Mouse (Mus musculus) erythroid progenitor cell, adult 5-6 weeks (primary cell): ENCODE data around the gene Ufd1. TPM values are rescaled to one million over a fixed set of nuclear protein-coding genes. Genes with fewer than 3 reads are reported as not detected.
A peak's percentile ranks its signal among the peaks of the same experiment; 100 is the strongest.

ENCODE experiments used
- ATAC-seq: replicated peaks from 2 replicates; pipeline ENCODE4 v1.8.0; 2016; ENCODE audit warnings: moderate number of reproducible peaks, mild to moderate bottlenecking, moderate TSS enrichment, inconsistent platforms; ENCODE audit not compliant: poor library complexity, low FRiP score, severe bottlenecking
- total RNA-seq, 2 experiments: library from RNA; stranded (forward) in 1 of 2; stranded (reverse) in 1 of 2; fragments of 150-400 nt in 1 of 2; fragments of 186-747, 209-891 nt in 1 of 2; gene quantifications; 2 replicates each; pipeline versions ENCODE4 v1.2.3 to v1.2.4; 2015 to 2017; ENCODE audit warnings: low replicate concordance in 2 of 2

Gene Ufd1
- total RNA-seq, 2 experiments from 2014 or later = 59.5 to 92.1 TPM

GRCm38 (mm10) chr16:18877386-18878090, 66.0 kb downstream of the Ufd1 start:
- peak; percentile 52 for ATAC-seq

DNA sequence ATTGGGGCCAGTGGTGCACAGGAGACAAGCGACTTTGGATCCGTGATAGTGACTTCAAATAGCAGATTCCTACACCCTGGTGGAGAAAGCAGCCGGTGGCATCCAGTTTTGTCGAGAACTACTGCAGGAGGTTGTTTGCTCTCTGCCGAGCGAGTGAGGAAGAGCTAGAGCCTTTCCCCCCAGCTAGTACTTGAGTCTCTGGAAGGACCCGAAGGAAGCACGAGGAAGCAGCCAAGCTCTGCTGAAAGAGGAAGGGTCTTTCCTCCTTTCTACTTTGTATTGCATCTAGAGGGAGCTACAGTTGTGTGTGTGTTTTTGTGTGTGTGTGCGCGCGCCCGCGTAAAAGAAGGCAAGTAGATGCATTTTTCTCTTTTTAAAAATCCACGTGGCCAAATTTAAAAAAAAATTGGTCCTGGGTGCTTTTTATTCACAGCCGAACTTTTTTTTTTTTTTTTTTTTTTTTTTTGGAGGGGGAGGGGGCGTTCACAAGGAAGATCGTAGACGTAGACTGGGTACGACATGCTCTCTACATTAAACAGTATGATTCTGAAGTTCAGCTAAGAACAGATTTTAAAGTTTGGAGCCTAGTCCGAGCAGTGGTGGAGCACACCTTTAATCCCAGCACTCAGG, 66.6 kb downstream of the Ufd1 start:
- ATAC-seq = peak; percentile 4; the same call in 1 of the 2 replicates

- no peak for ATAC-seq
Observed at GRCm38 (mm10) chr16:18884044-18884443, 72.5 kb downstream of the Ufd1 start.

Other genes with a start within 250 kb of the Ufd1 start
- gene Tbx1, start 221.1 kb upstream of the Ufd1 start, total RNA-seq (2015; ENCODE audit: low replicate concordance) = not detected in 2 replicates
- gene Tbx1, start 221.1 kb upstream of the Ufd1 start, total RNA-seq (2017; ENCODE audit: low replicate concordance) = not detected in 2 replicates
- gene Gp1bb, start 189.4 kb upstream of the Ufd1 start, total RNA-seq (2015; ENCODE audit: low replicate concordance) = 1.7 TPM in 1 of 2 replicates, not detected in the other
- gene Gp1bb, start 189.4 kb upstream of the Ufd1 start, total RNA-seq (2017; ENCODE audit: low replicate concordance) = 0.51 TPM in 1 of 2 replicates, not detected in the other
- gene Gm49601, start 185.4 kb upstream of the Ufd1 start, total RNA-seq (2015; ENCODE audit: low replicate concordance) = 6.1 TPM in 1 of 2 replicates, not detected in the other
- 4.2 TPM in 1 of 2 replicates, not detected in the other for gene Gm49601, start 185.4 kb upstream of the Ufd1 start, total RNA-seq (2017; ENCODE audit: low replicate concordance)
- 2.1 and 7.6 TPM in 2 replicates for gene Sept5, start 181.8 kb upstream of the Ufd1 start, total RNA-seq (2015; ENCODE audit: low replicate concordance)
- 11.2 TPM in 1 of 2 replicates, not detected in the other for gene Sept5, start 181.8 kb upstream of the Ufd1 start, total RNA-seq (2017; ENCODE audit: low replicate concordance)
- gene Cldn5, start 34.9 kb upstream of the Ufd1 start, total RNA-seq (2015; ENCODE audit: low replicate concordance) = not detected in 2 replicates
- not detected in 2 replicates for gene Cldn5, start 34.9 kb upstream of the Ufd1 start, total RNA-seq (2017; ENCODE audit: low replicate concordance)
- gene Cdc45, start 208 bp downstream of the Ufd1 start, total RNA-seq (2015; ENCODE audit: low replicate concordance) = 66.7 and 83.3 TPM in 2 replicates
- gene Cdc45, start 208 bp downstream of the Ufd1 start, total RNA-seq (2017; ENCODE audit: low replicate concordance) = 61.0 and 72.0 TPM in 2 replicates
- gene 2510002D24Rik, start 24.8 kb downstream of the Ufd1 start, total RNA-seq (2015; ENCODE audit: low replicate concordance) = 5.4 and 7.5 TPM in 2 replicates
- gene 2510002D24Rik, start 24.8 kb downstream of the Ufd1 start, total RNA-seq (2017; ENCODE audit: low replicate concordance) = 3.9 TPM in 2 replicates
- gene Gm28539, start 24.8 kb downstream of the Ufd1 start, total RNA-seq (2015; ENCODE audit: low replicate concordance) = not detected in 2 replicates
- 15.7 TPM in 1 of 2 replicates, not detected in the other for gene Gm28539, start 24.8 kb downstream of the Ufd1 start, total RNA-seq (2017; ENCODE audit: low replicate concordance)
- 55.1 and 86.4 TPM in 2 replicates for gene Mrpl40, start 65.1 kb downstream of the Ufd1 start, total RNA-seq (2015; ENCODE audit: low replicate concordance)
- 34.3 and 39.0 TPM in 2 replicates for gene Mrpl40, start 65.1 kb downstream of the Ufd1 start, total RNA-seq (2017; ENCODE audit: low replicate concordance)
- gene Hira, start 65.3 kb downstream of the Ufd1 start, total RNA-seq (2015; ENCODE audit: low replicate concordance) = 66.2 and 71.7 TPM in 2 replicates
- 18.5 and 36.7 TPM in 2 replicates for gene Hira, start 65.3 kb downstream of the Ufd1 start, total RNA-seq (2017; ENCODE audit: low replicate concordance)